Mouse (Mus musculus): ENCODE measurements around the gene Gm47955. TPM values are rescaled to one million over a fixed set of nuclear protein-coding genes. Genes with fewer than 3 reads are reported as not detected.

The Gm47955 gene
- polyA plus RNA-seq, 1 experiment from 2014 or later = not detected

Other genes with a start within 250 kb of the Gm47955 start
- gene Mff, start 235.4 kb upstream of the Gm47955 start, polyA plus RNA-seq (2014; fragmentation: Nextera tagmentation; extraction: Ambion mirVana) = 238 and 239 TPM in 2 replicates
- gene Tm4sf20, start 191.8 kb upstream of the Gm47955 start, polyA plus RNA-seq (2014; fragmentation: Nextera tagmentation; extraction: Ambion mirVana) = 3.8 TPM in 2 replicates
- not detected in 2 replicates for gene Gm47791, start 189.0 kb upstream of the Gm47955 start, polyA plus RNA-seq (2014; fragmentation: Nextera tagmentation; extraction: Ambion mirVana)
- gene Agfg1, start 120.8 kb upstream of the Gm47955 start, polyA plus RNA-seq (2014; fragmentation: Nextera tagmentation; extraction: Ambion mirVana) = 27.9 and 47.8 TPM in 2 replicates
- 0.33 TPM in 1 of 2 replicates, not detected in the other for gene A030005L19Rik, start 47.0 kb upstream of the Gm47955 start, polyA plus RNA-seq (2014; fragmentation: Nextera tagmentation; extraction: Ambion mirVana)
- not detected in 2 replicates for gene A030014E15Rik, start 35.4 kb upstream of the Gm47955 start, polyA plus RNA-seq (2014; fragmentation: Nextera tagmentation; extraction: Ambion mirVana)
- not detected in 2 replicates for gene Gm6217, start 28.9 kb upstream of the Gm47955 start, polyA plus RNA-seq (2014; fragmentation: Nextera tagmentation; extraction: Ambion mirVana)
- not detected in 2 replicates for gene A030003K21Rik, start 16.9 kb upstream of the Gm47955 start, polyA plus RNA-seq (2014; fragmentation: Nextera tagmentation; extraction: Ambion mirVana)
- gene Gm7544, start 4.3 kb upstream of the Gm47955 start, polyA plus RNA-seq (2014; fragmentation: Nextera tagmentation; extraction: Ambion mirVana) = not detected in 2 replicates
- gene Gm47959, start 40.3 kb downstream of the Gm47955 start, polyA plus RNA-seq (2014; fragmentation: Nextera tagmentation; extraction: Ambion mirVana) = not detected in 2 replicates
- 0.74 and 1.4 TPM in 2 replicates for gene Slc19a3, start 78.2 kb downstream of the Gm47955 start, polyA plus RNA-seq (2014; fragmentation: Nextera tagmentation; extraction: Ambion mirVana)
- not detected in 2 replicates for gene Krtap28-10, start 82.2 kb downstream of the Gm47955 start, polyA plus RNA-seq (2014; fragmentation: Nextera tagmentation; extraction: Ambion mirVana)
- not detected in 2 replicates for gene Gm47969, start 84.6 kb downstream of the Gm47955 start, polyA plus RNA-seq (2014; fragmentation: Nextera tagmentation; extraction: Ambion mirVana)
- not detected in 2 replicates for gene A030005K14Rik, start 99.1 kb downstream of the Gm47955 start, polyA plus RNA-seq (2014; fragmentation: Nextera tagmentation; extraction: Ambion mirVana)
- not detected in 2 replicates for gene Krtap28-13, start 100.6 kb downstream of the Gm47955 start, polyA plus RNA-seq (2014; fragmentation: Nextera tagmentation; extraction: Ambion mirVana)
- 1.2 and 1.4 TPM in 2 replicates for gene Ccl20, start 156.5 kb downstream of the Gm47955 start, polyA plus RNA-seq (2014; fragmentation: Nextera tagmentation; extraction: Ambion mirVana)
- gene Daw1, start 199.5 kb downstream of the Gm47955 start, polyA plus RNA-seq (2014; fragmentation: Nextera tagmentation; extraction: Ambion mirVana) = 0.36 TPM in 1 of 2 replicates, not detected in the other